Mouse (Mus musculus) embryo, embryonic 10 days (tissue): ENCODE results near the gene Dlgap1.

Source experiments
- DNase-seq: peaks from one replicate; pipeline ENCODE4 v3.0.0-alpha.2; 2015; ENCODE audit warnings: low spot score

Dlgap1 gene

GRCm38 (mm10) chr17:69969021-69969815, at the start of gene Dlgap1:
Gene Dlgap1 (plus strand): TSS chr17:69969073.
- peak; percentile 81 for DNase-seq

- no peak for DNase-seq
Observed at GRCm38 (mm10) chr17:69954936-69955335, 13.9 kb upstream of the Dlgap1 start.

DNA sequence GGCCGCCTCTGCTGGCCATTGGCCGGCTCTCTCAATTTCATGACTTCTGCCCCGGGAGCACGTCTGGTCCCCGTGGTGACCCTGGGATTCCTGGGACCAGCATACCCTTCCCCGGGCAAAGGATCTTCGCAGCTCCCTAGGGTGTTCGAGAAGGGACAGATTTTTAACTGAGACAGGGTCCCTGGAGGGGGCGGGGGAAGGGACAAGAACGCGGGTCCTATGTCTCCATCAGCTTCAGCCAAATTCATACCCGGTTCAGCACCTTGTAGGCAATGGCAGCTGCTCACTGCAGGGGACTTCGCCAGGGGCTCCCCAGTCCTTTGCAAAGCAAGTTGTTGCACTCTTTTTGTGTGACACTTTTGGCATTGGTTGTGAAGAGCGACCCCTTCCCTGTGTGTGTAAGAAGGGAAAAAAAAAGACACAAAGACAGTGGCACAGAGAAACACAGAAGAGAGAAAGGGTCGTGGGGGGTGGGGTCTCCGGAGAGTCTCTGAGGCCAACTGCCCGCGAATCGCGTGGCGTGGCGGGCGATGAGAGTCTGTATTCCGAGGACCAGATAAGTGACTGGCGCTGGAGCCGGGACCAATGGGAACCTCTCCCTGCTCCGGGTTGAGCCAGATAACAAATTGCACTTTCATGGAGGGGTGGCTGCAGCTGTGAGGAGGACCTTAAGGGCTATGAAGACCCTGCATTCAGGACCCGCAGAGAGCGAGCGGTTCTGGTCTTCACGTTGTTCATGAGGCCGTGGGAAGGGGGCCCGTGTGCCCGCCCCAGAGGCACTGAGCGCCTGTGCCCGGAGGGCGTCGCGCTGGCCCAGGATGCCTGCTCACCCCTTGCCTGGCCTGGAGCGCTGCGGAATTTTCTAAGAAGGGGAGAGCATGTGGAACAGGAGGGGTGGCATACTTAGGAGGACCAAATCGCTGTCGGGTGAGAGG, 1.2 kb downstream of the Dlgap1 start:
- peak; percentile 49 for DNase-seq

- DNase-seq = no peak
Observed at GRCm38 (mm10) chr17:69973081-69973480, 4.2 kb downstream of the Dlgap1 start.

DNA sequence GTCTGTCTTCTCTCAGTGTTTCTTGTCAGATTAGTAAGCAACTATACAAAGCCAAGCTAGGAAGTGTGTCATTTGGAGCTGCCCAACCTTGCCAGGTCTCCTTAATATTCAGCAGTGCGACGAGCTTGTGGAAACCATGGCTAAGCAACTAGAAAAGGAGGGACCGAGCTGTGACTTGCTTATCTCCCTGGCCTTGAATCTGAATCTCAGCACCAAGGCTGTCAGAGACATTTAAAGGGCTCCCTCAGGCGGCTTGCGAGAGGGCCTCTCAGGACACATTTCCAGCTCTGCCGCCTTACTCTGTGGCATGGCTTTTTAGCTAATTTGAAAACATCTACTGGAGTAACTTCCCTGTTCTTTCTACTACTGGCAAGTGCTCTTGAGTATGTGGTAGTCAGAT, 5.1 kb downstream of the Dlgap1 start:
- DNase-seq = no peak

DNA sequence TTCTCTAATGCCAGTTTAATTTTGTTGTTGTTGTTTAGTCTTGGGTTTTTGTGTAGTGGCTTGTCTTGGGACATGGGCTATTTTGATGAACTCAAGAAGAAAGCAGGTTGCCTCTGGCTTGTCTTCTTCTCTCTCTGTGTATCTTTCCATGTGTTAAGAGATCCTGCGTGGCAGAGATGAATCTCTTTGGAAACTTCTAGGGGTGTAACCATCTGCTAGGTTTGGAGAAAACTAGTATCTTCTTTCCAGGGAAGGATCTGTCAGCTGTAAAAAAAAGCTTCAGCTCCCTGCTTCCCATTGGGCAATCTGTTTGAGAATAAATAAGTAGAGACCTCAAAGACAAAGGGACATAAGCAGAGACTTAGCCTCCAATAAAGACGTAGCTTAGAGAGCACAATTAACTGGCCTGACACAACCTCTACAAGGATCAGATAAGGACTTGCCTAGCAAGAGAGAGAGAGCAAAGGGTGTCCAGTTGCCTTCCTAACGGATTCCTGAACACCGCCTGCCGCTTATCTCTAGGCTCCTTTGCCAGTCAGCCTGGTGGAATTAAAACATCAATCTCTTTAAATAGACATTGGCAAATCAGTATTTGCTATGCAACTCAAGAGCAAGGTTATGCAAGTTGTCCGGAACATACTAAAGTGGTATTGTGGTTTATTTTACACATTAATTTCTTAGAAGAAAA, 13.5 kb downstream of the Dlgap1 start:
- no peak for DNase-seq

- no peak for DNase-seq
Observed at GRCm38 (mm10) chr17:69996406-69996805, 27.5 kb downstream of the Dlgap1 start.

DNA sequence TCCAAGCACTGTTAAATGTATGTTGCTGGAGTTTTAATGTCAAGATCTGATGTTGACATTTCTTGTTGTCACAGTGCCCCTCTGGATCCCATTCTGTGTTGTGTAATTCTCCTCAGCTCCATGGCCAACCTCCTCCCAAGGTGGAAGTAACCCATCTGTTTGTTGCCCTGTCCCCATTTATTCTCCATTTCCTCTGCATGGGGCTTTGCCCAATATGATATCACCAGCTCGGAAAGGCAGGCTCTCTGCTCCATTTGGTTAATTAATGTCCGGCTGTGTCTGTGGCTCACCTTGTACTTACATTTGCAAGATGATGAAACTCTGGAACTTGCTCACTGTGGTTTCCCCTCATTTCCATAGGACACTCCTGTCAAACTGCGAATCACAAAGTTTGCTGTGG, 33.2 kb downstream of the Dlgap1 start:
- DNase-seq = no peak

- no peak for DNase-seq
Observed at GRCm38 (mm10) chr17:70004628-70005027, 35.8 kb downstream of the Dlgap1 start.

DNA sequence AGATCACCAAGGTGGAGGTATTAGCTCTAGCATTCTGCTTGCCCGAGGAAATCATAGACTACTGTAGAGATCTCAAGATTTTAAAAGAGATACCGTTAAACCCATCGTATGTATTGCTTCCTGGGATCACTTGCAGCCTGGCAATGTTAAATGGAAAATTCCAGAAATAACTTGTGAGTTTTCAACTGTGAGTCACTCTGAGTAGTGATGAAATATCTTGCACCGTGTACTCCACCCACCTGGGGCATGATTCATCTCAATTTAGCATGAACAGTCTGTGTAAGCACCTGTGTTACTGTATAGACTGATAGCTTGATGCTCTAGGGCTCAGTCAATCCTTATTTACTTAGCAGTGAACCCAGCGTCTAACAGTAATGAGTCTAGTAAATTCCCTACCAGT, 38.7 kb downstream of the Dlgap1 start:
- no peak for DNase-seq

- DNase-seq = no peak
Observed at GRCm38 (mm10) chr17:70016511-70016910, 47.6 kb downstream of the Dlgap1 start.

DNA sequence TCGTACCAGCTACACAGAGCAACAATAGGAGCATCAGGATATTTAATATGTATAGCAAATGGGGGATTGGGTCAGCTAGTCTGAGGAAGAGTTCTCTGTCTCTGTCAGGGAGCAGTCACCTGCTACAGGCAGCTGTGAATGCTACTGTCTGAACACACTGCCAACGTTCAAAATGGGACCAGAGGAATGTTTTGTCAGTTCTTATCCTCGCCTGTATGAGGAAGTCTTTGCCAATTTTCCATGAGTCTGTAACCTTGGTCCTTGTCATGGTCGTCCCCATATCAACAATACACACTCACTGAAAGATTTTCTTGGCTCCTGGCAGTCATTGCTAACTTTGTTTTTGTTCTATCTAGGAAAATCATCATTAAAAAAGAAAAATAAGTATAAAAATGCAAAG, 51.5 kb downstream of the Dlgap1 start:
- no peak for DNase-seq

- no peak for DNase-seq
Observed at GRCm38 (mm10) chr17:70022618-70023017, 53.7 kb downstream of the Dlgap1 start.

GRCm38 (mm10) chr17:70034862-70035261, 66.0 kb downstream of the Dlgap1 start:
- DNase-seq = no peak

- DNase-seq = no peak
Observed at GRCm38 (mm10) chr17:70040751-70041430, 72.0 kb downstream of the Dlgap1 start.

DNA sequence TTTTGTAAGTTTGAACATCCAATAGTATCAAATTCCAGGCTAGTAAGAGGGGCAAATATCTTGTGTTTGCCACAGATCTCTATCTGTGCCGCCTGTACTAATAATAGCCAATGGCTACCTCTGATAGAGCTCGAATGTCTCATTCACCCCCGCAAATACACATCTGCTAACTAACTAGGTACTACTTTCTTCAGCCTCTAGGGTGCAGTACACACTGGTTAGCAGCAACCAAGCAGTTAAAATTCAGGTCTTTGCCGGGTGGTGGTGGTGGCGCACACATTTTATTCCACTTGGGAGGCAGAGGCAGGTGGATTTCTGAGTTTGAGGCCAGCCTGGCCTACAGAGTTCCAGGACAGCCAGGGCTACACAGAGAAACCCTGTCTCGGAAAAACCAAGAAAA, 99.4 kb downstream of the Dlgap1 start:
- peak; percentile 11 for DNase-seq

GRCm38 (mm10) chr17:70072066-70072465, 103.2 kb downstream of the Dlgap1 start:
- no peak for DNase-seq

DNA sequence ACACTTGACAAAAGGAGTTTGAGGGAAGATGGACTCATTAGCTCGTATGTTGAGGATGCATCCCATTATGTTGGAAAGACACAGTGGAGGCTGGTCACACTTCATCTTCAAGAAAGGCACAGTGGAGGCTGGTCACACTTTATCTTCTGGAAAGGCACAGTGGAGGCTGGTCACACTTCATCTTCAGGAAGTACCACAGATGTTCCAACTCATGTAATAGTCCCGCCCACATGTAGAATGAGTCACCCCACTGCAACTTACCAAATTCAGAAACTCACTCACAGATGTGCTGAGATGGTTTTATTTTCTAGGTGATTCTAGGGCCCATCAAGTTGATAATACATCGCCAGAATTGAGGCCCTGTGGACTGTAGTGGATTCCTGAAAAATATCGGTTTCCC, 119.3 kb downstream of the Dlgap1 start:
- DNase-seq = no peak

GRCm38 (mm10) chr17:70090737-70091136, 121.9 kb downstream of the Dlgap1 start:
- DNase-seq = no peak

DNA sequence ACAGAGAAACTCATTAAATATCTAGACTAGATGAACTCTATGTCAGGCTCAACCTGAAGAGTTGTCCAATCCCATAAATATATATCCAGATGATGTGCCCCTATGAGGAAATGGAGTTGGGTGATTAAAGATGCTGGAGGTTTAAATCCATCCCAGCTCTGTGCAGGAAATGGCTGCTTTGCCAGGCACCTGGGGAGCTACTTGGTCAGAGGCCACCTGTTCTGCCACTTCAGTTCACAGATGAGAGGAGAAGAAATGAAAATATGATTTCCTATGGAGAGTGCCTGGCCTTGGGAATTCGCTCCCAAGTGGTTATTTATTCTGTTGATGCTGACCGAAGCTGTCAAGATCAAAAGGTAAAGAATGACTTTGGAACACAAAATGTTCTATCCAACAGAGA, 160.3 kb downstream of the Dlgap1 start:
- no peak for DNase-seq

DNA sequence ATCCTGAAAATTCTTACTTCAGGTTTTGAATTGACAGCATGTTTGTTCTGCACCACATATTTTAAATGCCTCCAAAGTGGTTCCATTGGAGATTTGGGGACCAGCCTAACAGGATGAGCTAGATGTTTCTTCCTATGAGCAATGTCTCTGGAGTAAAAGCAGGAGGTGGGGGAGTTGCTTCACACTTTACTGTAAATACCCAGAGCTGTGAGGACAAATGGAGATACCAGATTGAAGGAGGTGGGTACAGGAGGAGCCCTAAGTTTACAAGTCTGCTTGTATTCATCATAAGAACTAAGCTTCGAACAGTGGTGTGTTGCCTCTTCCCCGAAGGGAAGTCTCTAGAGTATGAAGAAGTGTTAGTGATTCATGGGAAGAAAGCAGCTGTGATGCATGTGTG, 201.0 kb downstream of the Dlgap1 start:
- DNase-seq = no peak

GRCm38 (mm10) chr17:70172500-70173036, 203.7 kb downstream of the Dlgap1 start:
- no peak for DNase-seq
